Mouse (Mus musculus) neural tube, embryonic 11.5 days (tissue): ENCODE measurements around the gene Nkx2-3. TPM values are rescaled to one million over a fixed set of nuclear protein-coding genes. Genes with fewer than 3 reads are reported as not detected.

ENCODE experiments used
- ATAC-seq: fragments of 200-750 bp; cut with Nextera tagmentation; 2 replicates; pipeline ENCODE4 v1.8.0; 2017; ENCODE audit warnings: moderate number of reproducible peaks, mild to moderate bottlenecking, moderate TSS enrichment, moderate library complexity; ENCODE audit not compliant: insufficient read depth, low FRiP score, low TSS enrichment
- DNase-seq: peaks from one replicate; pipeline ENCODE4 v3.0.0-alpha.2; 2015; ENCODE audit warnings: low spot score
- H3K27ac ChIP-seq: fragments of 300-500 bp; sonication (generic); 2 replicates; pipeline ENCODE4 v1.5.1; 2014; ENCODE audit warnings: low read depth, mild to moderate bottlenecking, low read length
- H3K27me3 ChIP-seq: fragments of 300-500 bp; sonication (generic); 2 replicates; pipeline ENCODE4 v1.6.1; 2014; ENCODE audit warnings: mild to moderate bottlenecking, low read length, mixed read lengths; ENCODE audit not compliant: control insufficient read depth, insufficient read depth
- H3K36me3 ChIP-seq: fragments of 300-500 bp; sonication (generic); 2 replicates; pipeline ENCODE4 v1.6.1; 2014; ENCODE audit warnings: mild to moderate bottlenecking, low read length, moderate library complexity, mixed read lengths; ENCODE audit not compliant: control insufficient read depth, insufficient read depth
- H3K4me1 ChIP-seq: fragments of 300-500 bp; sonication (generic); 2 replicates; pipeline ENCODE4 v1.6.1; 2014; ENCODE audit warnings: low read length, mixed read lengths; ENCODE audit not compliant: control insufficient read depth, insufficient read depth
- H3K4me2 ChIP-seq: fragments of 300-500 bp; sonication (generic); 2 replicates; pipeline ENCODE4 v1.6.1; 2014; ENCODE audit warnings: low read depth, mild to moderate bottlenecking, moderate library complexity
- H3K4me3 ChIP-seq: fragments of 300-500 bp; sonication (generic); 2 replicates; pipeline ENCODE4 v1.5.1; 2014; ENCODE audit warnings: low read depth, low read length
- H3K9ac ChIP-seq: fragments of 300-500 bp; sonication (generic); 2 replicates; pipeline ENCODE4 v1.6.1; 2014; ENCODE audit warnings: mild to moderate bottlenecking, low read length
- H3K9me3 ChIP-seq: fragments of 300-500 bp; sonication (generic); 2 replicates; pipeline ENCODE4 v1.6.1; 2016; ENCODE audit warnings: low read length; ENCODE audit not compliant: control insufficient read depth
- WGBS: fragments of 180-500 bp; shearing (Covaris S2); extraction: QIAGEN DNeasy Blood & Tissue Kit; methylation state at CpG from one replicate; pipeline ENCODE4 v1.1.7; 2014; 5-methylcytosine and 5-hydroxymethylcytosine counted together
- polyA plus RNA-seq: library from polyadenylated mRNA; unstranded; fragments of >200 nt; fragmentation: Nextera tagmentation; extraction: Ambion mirVana; gene quantifications from 2 replicates; pipeline ENCODE4 v1.2.1, GENCODE M21; 2014

Nkx2-3 gene
- polyA plus RNA-seq, 1 experiment from 2014 or later, result 0.11 TPM

GRCm38 (mm10) chr19:43627345-43627744, 15.2 kb downstream of the Nkx2-3 start:
- Histone ChIP-seq H3K9ac (no peak overlapping the region), H3K4me2 (no peak overlapping the region), H3K27ac (no peak overlapping the region), H3K4me3 (no peak overlapping the region), H3K4me1 (peaks cover 6% of the 10 kb centered on the region; the same call in 1 of the 2 replicates), H3K9me3 (no peaks in the 10 kb centered on the region), H3K36me3 (no peaks in the 10 kb centered on the region), H3K27me3 (peaks cover 12% of the 10 kb centered on the region)
- WGBS, result 93% methylated on average over 3 of the region's 3 CpGs
- ATAC-seq (no peak), DNase-seq (no peak)

GRCm38 (mm10) chr19:43629088-43629487, 17.0 kb downstream of the Nkx2-3 start:
- Histone ChIP-seq H3K4me2 (no peak overlapping the region), H3K9me3 (no peaks in the 10 kb centered on the region), H3K27me3 (no peaks in the 10 kb centered on the region), H3K27ac (no peak overlapping the region), H3K9ac (no peak overlapping the region), H3K4me1 (peaks cover 6% of the 10 kb centered on the region; the same call in 1 of the 2 replicates), H3K4me3 (no peak overlapping the region), H3K36me3 (no peaks in the 10 kb centered on the region)
- 39% methylated on average over 4 of the region's 4 CpGs for WGBS
- no peak for ATAC-seq
- no peak for DNase-seq

- Histone ChIP-seq H3K4me3 (no peak overlapping the region), H3K27ac (no peak overlapping the region), H3K27me3 (no peaks in the 10 kb centered on the region), H3K36me3 (no peaks in the 10 kb centered on the region), H3K9ac (no peak overlapping the region), H3K9me3 (no peaks in the 10 kb centered on the region), H3K4me2 (no peak overlapping the region), H3K4me1 (peaks cover 6% of the 10 kb centered on the region; the same call in 1 of the 2 replicates)
- 31% methylated on average over 12 of the region's 12 CpGs for WGBS
- ATAC-seq (no peak), DNase-seq (peak; percentile 86)
Observed at GRCm38 (mm10) chr19:43630466-43631251, 18.5 kb downstream of the Nkx2-3 start.

GRCm38 (mm10) chr19:43641833-43642232, 29.7 kb downstream of the Nkx2-3 start:
- Histone ChIP-seq H3K36me3 (no peaks in the 10 kb centered on the region), H3K9ac (no peak overlapping the region), H3K9me3 (no peaks in the 10 kb centered on the region), H3K27me3 (no peaks in the 10 kb centered on the region), H3K27ac (no peak overlapping the region), H3K4me3 (no peak overlapping the region), H3K4me1 (no peaks in the 10 kb centered on the region), H3K4me2 (no peak overlapping the region)
- ATAC-seq (no peak), DNase-seq (no peak)
- 72% methylated on average over 11 of the region's 11 CpGs for WGBS

- H3K9me3 ChIP-seq, result no peaks in the 10 kb centered on the region
- 82% methylated on average over 9 of the region's 9 CpGs for WGBS
- H3K4me1 ChIP-seq, result no peaks in the 10 kb centered on the region
- H3K27me3 ChIP-seq, result no peaks in the 10 kb centered on the region
- H3K4me3 ChIP-seq, result no peak overlapping the region
- H3K4me2 ChIP-seq, result no peak overlapping the region
- H3K9ac ChIP-seq, result no peak overlapping the region
- H3K36me3 ChIP-seq, result no peaks in the 10 kb centered on the region
- ATAC-seq (no peak), DNase-seq (no peak)
- no peak overlapping the region for H3K27ac ChIP-seq
Observed at GRCm38 (mm10) chr19:43642843-43643242, 30.7 kb downstream of the Nkx2-3 start.

- Histone ChIP-seq H3K36me3 (no peaks in the 10 kb centered on the region), H3K4me3 (no peak overlapping the region), H3K9ac (no peak overlapping the region), H3K9me3 (no peaks in the 10 kb centered on the region), H3K4me1 (no peaks in the 10 kb centered on the region), H3K27ac (no peak overlapping the region), H3K4me2 (no peak overlapping the region), H3K27me3 (no peaks in the 10 kb centered on the region)
- 89% methylated on average over 9 of the region's 9 CpGs for WGBS
- ATAC-seq (no peak), DNase-seq (no peak)
Observed at GRCm38 (mm10) chr19:43645508-43645907, 33.4 kb downstream of the Nkx2-3 start.

- H3K27ac ChIP-seq, result no peak overlapping the region
- H3K4me1 ChIP-seq, result no peaks in the 10 kb centered on the region
- DNase-seq (no peak), ATAC-seq (no peak)
- H3K4me2 ChIP-seq, result no peak overlapping the region
- no peaks in the 10 kb centered on the region for H3K9me3 ChIP-seq
- 70% methylated on average over 7 of the region's 7 CpGs for WGBS
- no peaks in the 10 kb centered on the region for H3K27me3 ChIP-seq
- H3K4me3 ChIP-seq, result no peak overlapping the region
- H3K9ac ChIP-seq, result no peak overlapping the region
- H3K36me3 ChIP-seq, result no peaks in the 10 kb centered on the region
Observed at GRCm38 (mm10) chr19:43646852-43647251, 34.7 kb downstream of the Nkx2-3 start.

GRCm38 (mm10) chr19:43647261-43647660, 35.1 kb downstream of the Nkx2-3 start:
- Histone ChIP-seq H3K9me3 (no peaks in the 10 kb centered on the region), H3K4me2 (no peak overlapping the region), H3K27ac (no peak overlapping the region), H3K9ac (no peak overlapping the region), H3K36me3 (no peaks in the 10 kb centered on the region), H3K4me3 (no peak overlapping the region), H3K27me3 (no peaks in the 10 kb centered on the region), H3K4me1 (no peaks in the 10 kb centered on the region)
- DNase-seq, result no peak
- no peak for ATAC-seq
- 93% methylated on average over 9 of the region's 9 CpGs for WGBS

GRCm38 (mm10) chr19:43648343-43648742, 36.2 kb downstream of the Nkx2-3 start:
- no peak for DNase-seq
- Histone ChIP-seq H3K4me1 (no peaks in the 10 kb centered on the region), H3K9me3 (no peaks in the 10 kb centered on the region), H3K9ac (no peak overlapping the region), H3K27me3 (no peaks in the 10 kb centered on the region), H3K27ac (no peak overlapping the region), H3K4me3 (no peak overlapping the region), H3K36me3 (no peaks in the 10 kb centered on the region), H3K4me2 (no peak overlapping the region)
- 90% methylated on average over 4 of the region's 4 CpGs for WGBS
- ATAC-seq, result no peak
